Mouse (Mus musculus) lung, adult 2 months (tissue): Measurements from ENCODE around the gene Oas1f. TPM values are rescaled to one million over a fixed set of nuclear protein-coding genes. Genes with fewer than 3 reads are reported as not detected.
A peak's percentile ranks its signal among the peaks of the same experiment; 100 is the strongest.
"Not testable (repeated sequence)": the region's sequence is repeated elsewhere in the genome, so short reads cannot be mapped to it uniquely, and the experiment has no call there.

Source experiments
- DNase-seq: peaks from one replicate; pipeline ENCODE4 v3.0.0; 2022
- H3K4me1 ChIP-seq: fragments of 200-500 bp; 2 replicates; pipeline ENCODE4 v1.6.1; 2011; ENCODE audit warnings: low read length; ENCODE audit not compliant: control insufficient read depth, insufficient read depth
- H3K4me3 ChIP-seq: fragments of 200-500 bp; replicated peaks from 2 replicates; pipeline ENCODE3; 2011; ENCODE audit warnings: low read depth, mild to moderate bottlenecking, control low read depth, low read length; ENCODE audit errors: extremely low read depth
- CTCF ChIP-seq: fragments of 200-500 bp; IDR thresholded peaks from 2 replicates; pipeline ENCODE4 v1.5.1; 2011; ENCODE audit warnings: mild to moderate bottlenecking, low read length, control low read depth; ENCODE audit not compliant: insufficient read depth
- POLR2A ChIP-seq: fragments of 200-500 bp; IDR thresholded peaks from 2 replicates; pipeline ENCODE4 v1.6.1; 2011; ENCODE audit warnings: low read depth, mild to moderate bottlenecking, control low read depth, low read length, borderline replicate concordance; ENCODE audit errors: extremely low read depth
- WGBS: fragments of 180-500 bp; shearing (Covaris S2); methylation state at CpG from one replicate; pipeline ENCODE4 v1.1.7; 2018; 5-methylcytosine and 5-hydroxymethylcytosine counted together
- polyA plus RNA-seq: library from polyadenylated mRNA; depleted of rRNA; stranded (reverse); fragments of >200 nt; gene quantifications from 2 replicates; pipeline ENCODE4 v1.2.3, GENCODE M21; 2012; rRNA removed

Gene Oas1f
- polyA plus RNA-seq, result not detected in 2 replicates

- H3K4me3 ChIP-seq, result no peak within 1 kb of the TSS
- TF ChIP-seq POLR2A (no peak), CTCF (no peak)
- 53% methylated on average over 4 of the region's 4 CpGs for WGBS
- DNase-seq, result no peak
- no peaks in the 10 kb centered on the region for H3K4me1 ChIP-seq
These were observed at the start of gene Oas1f for GRCm38 (mm10) chr5:120847067-120847466. Gene Oas1f, plus strand, starts transcription at chr5:120847367.

GRCm38 (mm10) chr5:120798147-120798546 lies 49.0 kb upstream of the Oas1f start:
- not testable (repeated sequence) for H3K4me3 ChIP-seq, DNase-seq, H3K4me1 ChIP-seq
- 61% methylated on average over 5 of the region's 5 CpGs for WGBS

- 69% methylated on average over 2 of the region's 2 CpGs for WGBS
- not testable (repeated sequence) for DNase-seq, H3K4me3 ChIP-seq, H3K4me1 ChIP-seq
These were observed 48.2 kb upstream of the Oas1f start for GRCm38 (mm10) chr5:120798943-120799342.

- Histone ChIP-seq H3K4me1 (no peaks in the 10 kb centered on the region), H3K4me3 (no peak overlapping the region)
- WGBS, result 57% methylated on average over 2 of the region's 2 CpGs
- no peak for DNase-seq
- TF ChIP-seq POLR2A (no peak), CTCF (no peak)
These were observed 43.6 kb upstream of the Oas1f start for GRCm38 (mm10) chr5:120803596-120803995.

GRCm38 (mm10) chr5:120806458-120806857 lies 40.7 kb upstream of the Oas1f start:
- TF ChIP-seq CTCF (peak; percentile 42; the same call in 1 of the 2 replicates), POLR2A (no peak)
- peak; percentile 42 for DNase-seq
- Histone ChIP-seq H3K4me3 (no peak overlapping the region), H3K4me1 (no peaks in the 10 kb centered on the region)
- WGBS, result 100% methylated on average over 1 of the region's 1 CpGs

- WGBS, result 37% methylated on average over 6 of the region's 6 CpGs
- DNase-seq, result no peak
- TF ChIP-seq POLR2A (no peak), CTCF (no peak)
These were observed 38.0 kb upstream of the Oas1f start for GRCm38 (mm10) chr5:120809171-120809570.

GRCm38 (mm10) chr5:120811951-120812819 lies 35.0 kb upstream of the Oas1f start, which contains the start of gene Oas1c:
Gene Oas1c, minus strand, starts transcription at chr5:120812514.
- WGBS, result 2% methylated on average over 18 of the region's 18 CpGs
- peaks cover 6% of the 10 kb centered on the region; the same call in 1 of the 2 replicates for H3K4me1 ChIP-seq
- peak; percentile 82 for DNase-seq
- TF ChIP-seq CTCF (no peak), POLR2A (peak; percentile 82; the same call in 1 of the 2 replicates)
- peak within 1 kb of the TSS; percentile 79 for H3K4me3 ChIP-seq

More at GRCm38 (mm10) chr5:120809171-120809570, 38.0 kb upstream of the Oas1f start:
- Histone ChIP-seq H3K4me1 (peaks cover 6% of the 10 kb centered on the region; the same call in 1 of the 2 replicates), H3K4me3 (no peak overlapping the region)

GRCm38 (mm10) chr5:120813023-120813422 lies 34.1 kb upstream of the Oas1f start:
- no peak for DNase-seq
- Histone ChIP-seq H3K4me3 (peak overlapping the region; percentile 67), H3K4me1 (peaks cover 6% of the 10 kb centered on the region; the same call in 1 of the 2 replicates)
- TF ChIP-seq CTCF, result no peak
- no peak for TF ChIP-seq POLR2A
- 55% methylated on average over 6 of the region's 6 CpGs for WGBS

GRCm38 (mm10) chr5:120815949-120816348 lies 31.2 kb upstream of the Oas1f start:
- 60% methylated on average over 3 of the region's 3 CpGs for WGBS
- Histone ChIP-seq H3K4me3 (no peak overlapping the region), H3K4me1 (peaks cover 6% of the 10 kb centered on the region; the same call in 1 of the 2 replicates)
- TF ChIP-seq CTCF (peak; percentile 48), POLR2A (no peak)
- peak; percentile 20 for DNase-seq

- no peak overlapping the region for H3K4me3 ChIP-seq
- DNase-seq, result no peak
- no peaks in the 10 kb centered on the region for H3K4me1 ChIP-seq
- TF ChIP-seq POLR2A, result no peak
- TF ChIP-seq CTCF, result no peak
These were observed 28.2 kb upstream of the Oas1f start for GRCm38 (mm10) chr5:120818999-120819398.
